Mouse (Mus musculus) forebrain, postnatal 0 days (tissue): Measurements from ENCODE around the gene 4931414P19Rik. TPM values are rescaled to one million over a fixed set of nuclear protein-coding genes. Genes with fewer than 3 reads are reported as not detected.

ENCODE experiments used
- ATAC-seq: fragments of 200-750 bp; cut with Nextera tagmentation; 2 replicates; pipeline ENCODE4 v1.8.0; 2017; ENCODE audit warnings: mild to moderate bottlenecking, moderate library complexity
- DNase-seq: peaks from one replicate; pipeline ENCODE4 v3.0.0-alpha.2; 2015
- H3K27ac ChIP-seq: fragments of 300-500 bp; sonication (generic); 2 replicates; pipeline ENCODE4 v1.5.1; 2014; ENCODE audit warnings: low read depth, mild to moderate bottlenecking, antibody characterized with exemption, low read length, moderate library complexity, mixed read lengths
- H3K27me3 ChIP-seq: fragments of 300-500 bp; sonication (generic); 2 replicates; pipeline ENCODE4 v1.6.1; 2014; ENCODE audit warnings: mild to moderate bottlenecking, low read length, mixed read lengths; ENCODE audit not compliant: insufficient read depth
- H3K36me3 ChIP-seq: fragments of 300-500 bp; sonication (generic); 2 replicates; pipeline ENCODE4 v1.6.1; 2014; ENCODE audit warnings: mild to moderate bottlenecking, moderate library complexity; ENCODE audit not compliant: insufficient read depth
- H3K4me1 ChIP-seq: fragments of 300-500 bp; sonication (generic); 2 replicates; pipeline ENCODE4 v1.6.1; 2014; ENCODE audit warnings: antibody characterized with exemption; ENCODE audit not compliant: insufficient read depth
- H3K4me2 ChIP-seq: fragments of 300-500 bp; sonication (generic); 2 replicates; pipeline ENCODE4 v1.6.1; 2014; ENCODE audit warnings: low read depth, mild to moderate bottlenecking, moderate library complexity
- H3K4me3 ChIP-seq: fragments of 300-500 bp; sonication (generic); 2 replicates; pipeline ENCODE4 v1.5.1; 2014; ENCODE audit warnings: low read depth, low read length, mixed read lengths
- H3K9ac ChIP-seq: fragments of 300-500 bp; sonication (generic); 2 replicates; pipeline ENCODE4 v1.6.1; 2014; ENCODE audit warnings: mild to moderate bottlenecking
- H3K9me3 ChIP-seq: fragments of 300-500 bp; sonication (generic); 2 replicates; pipeline ENCODE4 v1.6.1; 2016; ENCODE audit warnings: low read length
- CTCF ChIP-seq: sonication (generic); IDR thresholded peaks from 2 replicates; pipeline ENCODE4 v1.5.1; 2016; ENCODE audit warnings: antibody characterized with exemption, control low read depth, low read depth
- WGBS: fragments of 180-500 bp; shearing (Covaris S2); extraction: QIAGEN DNeasy Blood & Tissue Kit; methylation state at CpG from one replicate; pipeline ENCODE4 v1.1.7; 2014; 5-methylcytosine and 5-hydroxymethylcytosine counted together
- polyA plus RNA-seq: library from polyadenylated mRNA; unstranded; fragments of >200 nt; fragmentation: Nextera tagmentation; extraction: Ambion mirVana; gene quantifications from 2 replicates; pipeline ENCODE4 v1.2.1, GENCODE M21; 2015
- total RNA-seq: library from RNA; depleted of rRNA; stranded (reverse); fragments of >200 nt; gene quantifications from 2 replicates; pipeline ENCODE4 v1.2.3, GENCODE M21; 2014

The 4931414P19Rik gene
- total and polyA plus RNA-seq, 2 experiments from 2014 or later, result 3.1 to 6.5 TPM

DNA sequence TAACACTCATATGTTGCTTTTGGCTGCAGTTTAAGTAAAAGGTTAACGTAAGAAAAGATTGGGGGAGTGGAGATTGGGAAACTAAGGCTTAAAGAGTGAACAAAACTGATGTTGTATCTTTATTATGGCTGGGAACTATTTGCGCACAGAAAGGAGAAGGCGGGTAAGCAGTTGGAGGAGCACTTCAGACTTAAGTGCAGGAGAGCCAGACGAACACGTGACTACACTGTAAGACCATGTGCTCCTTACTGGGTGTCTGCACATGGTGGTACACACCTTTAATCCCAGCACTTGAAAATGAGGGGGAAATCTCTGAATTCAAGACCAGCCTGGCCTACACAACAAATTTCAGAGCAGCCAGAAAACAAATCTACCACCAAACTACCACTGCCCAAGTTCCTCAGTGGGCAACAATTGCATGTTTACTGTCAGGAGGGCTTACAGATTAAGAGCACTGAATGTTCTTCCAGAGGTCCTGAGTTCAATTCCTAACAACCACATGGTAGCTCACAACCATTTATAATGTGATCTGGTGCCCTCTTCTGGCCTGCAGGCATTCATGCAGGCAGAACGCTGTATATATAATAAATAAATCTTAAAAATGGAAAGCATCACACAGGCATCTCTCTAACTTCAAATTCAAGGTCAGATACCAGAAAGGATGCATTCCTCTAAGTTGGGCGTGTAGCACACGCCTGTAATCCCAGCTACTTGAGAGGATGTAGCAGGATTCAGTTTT is 41.3 kb upstream of the 4931414P19Rik start:
- 91% methylated on average over 8 of the region's 8 CpGs for WGBS
- DNase-seq, result peak; percentile 22
- Histone ChIP-seq H3K9ac (no peak overlapping the region), H3K4me2 (no peak overlapping the region), H3K4me1 (peaks cover 7% of the 10 kb centered on the region), H3K27me3 (no peaks in the 10 kb centered on the region), H3K27ac (no peak overlapping the region), H3K9me3 (no peaks in the 10 kb centered on the region), H3K36me3 (peaks cover 86% of the 10 kb centered on the region), H3K4me3 (no peak overlapping the region)
- ATAC-seq, result no peak
- peak; percentile 59 for TF ChIP-seq CTCF

DNA sequence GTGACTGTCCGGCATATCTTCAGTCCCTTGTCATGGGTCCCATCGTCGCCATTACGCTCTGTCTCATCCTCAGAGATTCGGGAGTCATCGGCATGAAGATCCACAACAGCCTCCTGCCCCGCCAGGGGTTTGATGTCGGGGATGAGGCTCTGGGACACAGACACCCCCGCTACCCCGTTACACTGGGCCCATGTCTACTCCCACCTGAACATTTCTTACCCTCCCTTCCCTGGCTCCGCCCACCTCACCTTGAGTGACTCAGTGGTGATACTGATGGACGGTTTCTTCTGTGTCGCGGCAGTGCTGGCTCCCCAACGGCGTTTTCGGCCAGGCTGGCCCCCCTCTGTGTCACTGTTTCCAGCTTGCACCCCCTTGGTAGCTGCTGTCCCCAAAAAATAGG is 40.7 kb upstream of the 4931414P19Rik start:
- Histone ChIP-seq H3K4me3 (no peak overlapping the region), H3K4me1 (0 out of 2 replicates have a peak, but pooled peaks cover 1% of the 10 kb centered on the region), H3K9me3 (no peaks in the 10 kb centered on the region), H3K4me2 (no peak overlapping the region), H3K27ac (no peak overlapping the region), H3K27me3 (no peaks in the 10 kb centered on the region), H3K9ac (no peak overlapping the region), H3K36me3 (peaks cover 84% of the 10 kb centered on the region)
- ATAC-seq (no peak), DNase-seq (no peak)
- TF ChIP-seq CTCF, result no peak
- 94% methylated on average over 17 of the region's 17 CpGs for WGBS

DNA sequence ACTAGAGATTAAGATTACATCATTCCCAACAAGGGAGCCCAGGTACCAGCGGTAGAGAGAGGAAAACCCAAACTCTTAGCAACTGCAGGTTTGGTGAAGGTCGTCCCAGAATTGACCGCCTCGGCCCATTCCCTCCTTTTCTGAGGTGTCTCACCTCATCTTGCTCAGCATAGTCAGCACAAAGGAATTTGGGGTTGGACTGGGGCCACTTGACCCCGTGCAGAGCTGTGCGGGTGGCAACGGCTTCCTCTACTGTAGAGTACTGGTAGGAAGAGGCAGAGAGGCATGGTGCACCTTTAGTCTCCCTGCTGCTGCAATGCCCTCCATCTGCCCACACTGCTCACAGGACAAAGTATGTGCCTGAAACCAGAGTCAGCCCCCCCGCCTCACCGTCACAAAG is 38.5 kb upstream of the 4931414P19Rik start:
- ATAC-seq, result no peak
- Histone ChIP-seq H3K4me2 (no peak overlapping the region), H3K4me3 (no peak overlapping the region), H3K9me3 (no peaks in the 10 kb centered on the region), H3K9ac (no peak overlapping the region), H3K4me1 (peaks cover 4% of the 10 kb centered on the region; the same call in 1 of the 2 replicates), H3K27me3 (no peaks in the 10 kb centered on the region), H3K36me3 (peaks cover 68% of the 10 kb centered on the region), H3K27ac (no peak overlapping the region)
- no peak for DNase-seq
- WGBS, result 91% methylated on average over 9 of the region's 9 CpGs
- no peak for TF ChIP-seq CTCF

DNA sequence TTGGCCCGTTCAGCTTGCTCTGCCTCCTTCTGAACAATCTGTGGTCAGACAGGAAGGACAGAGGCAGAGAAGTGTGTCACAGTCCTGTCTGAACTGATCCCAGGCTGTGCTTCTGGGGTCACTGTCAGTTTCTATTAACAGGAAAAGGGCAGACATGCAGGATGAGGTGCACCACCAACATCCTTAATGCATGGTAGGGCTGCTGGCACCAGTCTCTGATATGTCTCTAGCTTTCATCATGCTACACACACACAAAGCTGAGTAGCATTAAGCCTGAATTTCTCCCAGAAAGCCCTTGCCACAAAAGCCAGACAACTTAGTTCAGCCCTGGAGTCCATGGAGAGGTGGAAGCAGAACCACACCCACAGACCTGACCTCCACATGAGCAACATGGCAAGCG is 37.2 kb upstream of the 4931414P19Rik start:
- Histone ChIP-seq H3K4me1 (peaks cover 4% of the 10 kb centered on the region; the same call in 1 of the 2 replicates), H3K36me3 (peaks cover 58% of the 10 kb centered on the region), H3K27me3 (no peaks in the 10 kb centered on the region), H3K9me3 (no peaks in the 10 kb centered on the region), H3K4me2 (no peak overlapping the region), H3K9ac (no peak overlapping the region), H3K27ac (no peak overlapping the region), H3K4me3 (no peak overlapping the region)
- no peak for TF ChIP-seq CTCF
- ATAC-seq (no peak), DNase-seq (peak; percentile 30)
- WGBS, result 82% methylated on average over 2 of the region's 2 CpGs

DNA sequence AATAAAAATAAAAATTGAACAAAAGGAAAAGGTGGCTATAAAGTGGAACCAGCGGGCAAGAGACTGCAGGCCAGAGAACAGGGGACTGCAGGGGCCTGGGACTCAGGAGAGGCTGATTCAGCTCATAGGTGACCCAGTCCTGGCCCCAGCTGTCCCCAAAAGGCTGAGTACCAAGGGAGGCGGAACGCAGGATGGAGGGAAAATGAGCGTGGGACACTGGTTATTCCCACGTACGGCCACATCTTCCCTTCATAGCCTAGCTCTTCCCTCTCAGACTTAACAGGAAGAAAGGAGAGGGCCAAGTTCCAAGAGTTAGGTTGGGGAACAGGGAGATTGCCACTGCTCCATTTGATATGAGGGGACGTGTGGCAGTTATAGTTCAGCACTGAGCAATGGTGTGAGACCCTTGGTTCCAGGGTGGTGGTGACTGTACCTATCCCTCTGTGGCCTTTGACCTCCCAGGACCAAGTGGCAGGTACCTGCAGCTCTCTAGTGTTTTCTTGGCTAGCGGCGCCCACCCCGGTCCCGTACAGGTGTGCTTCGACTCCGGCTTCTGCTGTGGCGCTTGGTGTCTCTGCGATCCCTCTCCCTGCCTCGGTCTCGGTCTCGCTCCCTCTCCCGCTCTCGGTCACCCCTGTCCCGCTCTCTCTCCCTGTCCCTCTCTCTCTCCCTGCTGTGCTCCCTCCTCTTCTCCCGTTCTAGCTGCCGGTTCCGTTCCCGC is 36.6 kb upstream of the 4931414P19Rik start:
- Histone ChIP-seq H3K9me3 (no peaks in the 10 kb centered on the region), H3K36me3 (peaks cover 57% of the 10 kb centered on the region), H3K9ac (no peak overlapping the region), H3K4me3 (no peak overlapping the region), H3K4me1 (peaks cover 4% of the 10 kb centered on the region; the same call in 1 of the 2 replicates), H3K4me2 (no peak overlapping the region), H3K27ac (no peak overlapping the region; the same call in 1 of the 2 replicates), H3K27me3 (no peaks in the 10 kb centered on the region)
- TF ChIP-seq CTCF, result no peak
- ATAC-seq (no peak), DNase-seq (peak; percentile 43)
- WGBS, result 77% methylated on average over 25 of the region's 25 CpGs

DNA sequence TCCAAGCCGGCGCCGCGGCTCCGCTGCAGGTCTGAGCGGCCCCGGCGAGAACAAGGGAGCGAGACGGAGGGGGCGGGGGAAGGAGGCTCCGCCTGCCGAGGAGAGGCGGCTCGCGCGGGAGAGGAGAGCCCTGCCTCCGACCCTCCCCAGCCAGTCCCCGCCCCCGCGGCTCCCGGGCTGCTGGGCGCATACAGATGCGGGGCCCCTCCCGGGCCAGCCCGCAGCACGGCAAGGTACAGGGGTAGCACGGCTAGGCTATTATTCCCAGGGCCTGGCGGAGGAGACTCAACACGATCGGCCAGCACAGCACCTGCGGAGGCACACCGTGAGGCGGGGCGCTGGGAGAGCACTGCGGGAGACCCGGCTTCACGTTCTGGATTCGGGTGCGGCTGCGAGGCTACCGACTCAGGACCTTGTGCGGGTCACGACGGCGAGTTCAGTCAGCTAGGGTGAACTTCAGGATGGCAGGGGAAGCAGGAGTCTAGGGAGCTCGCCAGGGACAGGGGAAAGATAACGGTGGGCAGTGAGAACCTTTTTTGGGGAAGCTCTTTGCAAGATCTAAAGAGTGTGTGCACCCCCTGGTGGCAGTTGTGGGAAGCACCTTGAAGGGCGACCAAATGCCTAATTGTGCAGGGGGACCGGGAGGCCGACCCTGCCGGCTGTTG is 35.6 kb upstream of the 4931414P19Rik start, which contains the start of gene Cdh24:
Gene Cdh24 (minus strand): TSS at position 60 of the 665 bp plus-strand sequence.
- H3K9me3 ChIP-seq, result no peaks in the 10 kb centered on the region
- DNase-seq (peak; percentile 94), ATAC-seq (peak; percentile 92)
- H3K27me3 ChIP-seq, result no peaks in the 10 kb centered on the region
- peak within 1 kb of the TSS; percentile 93 for H3K4me2 ChIP-seq
- H3K27ac ChIP-seq, result peak within 1 kb of the TSS; percentile 85
- WGBS, result 2% methylated on average over 48 of the region's 52 CpGs
- peak within 1 kb of the TSS; percentile 84 for H3K9ac ChIP-seq
- peak within 1 kb of the TSS; percentile 66 for H3K4me3 ChIP-seq
- TF ChIP-seq CTCF, result peak; percentile 95
- peaks cover 52% of the 10 kb centered on the region for H3K36me3 ChIP-seq
- H3K4me1 ChIP-seq, result peaks cover 4% of the 10 kb centered on the region; the same call in 1 of the 2 replicates
